Mouse (Mus musculus) inflammation-experienced regulatory T-cells (primary cell): ENCODE results near the gene Snap23. TPM values are rescaled to one million over a fixed set of nuclear protein-coding genes. Genes with fewer than 3 reads are reported as not detected.

Experiments
- polyA plus RNA-seq, 2 experiments: library from polyadenylated mRNA; unstranded; fragments of 100-300 nt; shearing (Covaris generic); gene quantifications; one replicate each; pipeline ENCODE4 v1.2.1; 2017

The Snap23 gene
- polyA plus RNA-seq = 10 to 100 TPM; 40.6 to 41.0 TPM

DNA sequence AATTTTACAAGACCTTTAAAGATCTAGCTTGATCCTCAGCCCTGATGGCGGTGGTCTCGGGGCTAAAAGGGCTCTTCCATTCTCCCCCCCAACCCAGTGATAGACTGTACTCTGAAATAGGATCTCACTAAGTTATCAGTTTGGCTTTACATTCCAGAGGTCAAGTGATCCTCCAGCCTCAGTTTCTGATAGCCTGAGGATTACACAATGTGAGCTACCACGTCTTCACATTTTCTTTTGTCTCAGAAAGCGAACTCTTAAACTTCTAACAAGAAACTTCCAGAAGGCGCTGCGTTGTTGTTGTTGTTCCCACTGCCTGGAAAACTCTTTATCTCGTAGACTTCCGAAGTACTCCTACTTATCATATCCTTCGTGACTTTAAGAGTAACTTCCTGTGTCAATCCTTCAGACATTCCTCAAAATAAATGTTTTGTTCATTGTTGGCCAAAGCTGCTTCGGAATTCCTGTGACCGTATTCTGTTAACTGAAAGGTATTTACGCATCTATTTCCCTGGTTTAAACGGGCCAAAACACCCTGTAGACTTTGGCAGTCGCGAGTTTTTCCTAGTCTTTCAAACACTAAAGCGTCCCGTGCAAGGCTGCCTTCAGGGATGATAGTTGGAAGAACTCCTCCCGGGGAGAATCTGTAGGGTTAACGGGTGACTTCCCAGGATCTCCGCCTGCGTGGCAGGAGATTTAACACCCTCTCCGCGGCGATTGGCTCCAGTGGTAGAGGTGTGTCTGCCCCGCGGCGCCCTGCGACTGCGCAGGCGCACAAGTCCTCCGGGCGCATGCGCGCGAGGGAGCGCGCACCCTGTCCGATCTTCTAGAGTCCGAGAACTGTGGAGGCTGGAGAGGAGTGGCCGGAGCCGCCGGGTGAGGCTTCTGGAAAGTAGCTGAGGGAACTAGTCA, at the start of gene Snap23:
Gene Snap23 (plus strand): TSS at position 786 of the 912 bp plus-strand sequence.

DNA sequence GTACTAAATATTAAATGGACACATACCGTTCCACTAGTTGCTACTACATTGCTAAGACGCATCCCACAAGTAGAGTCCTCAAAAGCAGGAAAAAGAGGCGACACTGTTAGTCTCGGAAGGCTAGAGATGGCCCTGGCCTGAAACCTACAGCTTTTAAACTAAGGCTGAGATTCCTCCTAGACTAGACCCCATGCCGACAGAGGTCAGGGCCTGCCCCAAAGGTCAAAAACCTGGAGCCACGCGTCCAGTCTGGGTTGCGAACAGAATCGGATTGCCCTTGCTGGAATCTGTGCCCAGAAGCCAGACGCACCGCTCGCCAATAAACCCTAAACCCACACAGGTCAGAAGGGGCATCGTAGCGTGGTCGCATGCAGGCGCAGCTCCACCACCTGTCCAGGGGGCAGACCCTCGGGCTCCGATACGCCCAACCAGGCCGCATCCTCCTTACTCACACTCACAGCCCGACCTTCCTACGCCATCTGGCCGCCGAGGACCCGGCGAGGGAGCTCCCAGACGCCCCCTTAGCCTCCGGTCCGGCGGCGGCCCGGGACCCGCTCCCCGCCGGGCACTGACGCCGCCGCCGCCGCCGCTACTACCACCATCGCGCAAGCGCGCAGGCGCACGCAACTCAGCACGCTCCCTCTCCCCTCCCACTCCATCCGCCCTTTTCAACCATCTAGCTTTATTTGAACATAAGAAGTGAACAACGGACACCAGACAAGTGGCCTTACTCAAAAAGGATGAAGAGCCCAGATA, 4.1 kb upstream of the Snap23 start, which contains the start of gene Zfp106:
Gene Zfp106 (minus strand): TSS at position 609 of the 756 bp plus-strand sequence.

DNA sequence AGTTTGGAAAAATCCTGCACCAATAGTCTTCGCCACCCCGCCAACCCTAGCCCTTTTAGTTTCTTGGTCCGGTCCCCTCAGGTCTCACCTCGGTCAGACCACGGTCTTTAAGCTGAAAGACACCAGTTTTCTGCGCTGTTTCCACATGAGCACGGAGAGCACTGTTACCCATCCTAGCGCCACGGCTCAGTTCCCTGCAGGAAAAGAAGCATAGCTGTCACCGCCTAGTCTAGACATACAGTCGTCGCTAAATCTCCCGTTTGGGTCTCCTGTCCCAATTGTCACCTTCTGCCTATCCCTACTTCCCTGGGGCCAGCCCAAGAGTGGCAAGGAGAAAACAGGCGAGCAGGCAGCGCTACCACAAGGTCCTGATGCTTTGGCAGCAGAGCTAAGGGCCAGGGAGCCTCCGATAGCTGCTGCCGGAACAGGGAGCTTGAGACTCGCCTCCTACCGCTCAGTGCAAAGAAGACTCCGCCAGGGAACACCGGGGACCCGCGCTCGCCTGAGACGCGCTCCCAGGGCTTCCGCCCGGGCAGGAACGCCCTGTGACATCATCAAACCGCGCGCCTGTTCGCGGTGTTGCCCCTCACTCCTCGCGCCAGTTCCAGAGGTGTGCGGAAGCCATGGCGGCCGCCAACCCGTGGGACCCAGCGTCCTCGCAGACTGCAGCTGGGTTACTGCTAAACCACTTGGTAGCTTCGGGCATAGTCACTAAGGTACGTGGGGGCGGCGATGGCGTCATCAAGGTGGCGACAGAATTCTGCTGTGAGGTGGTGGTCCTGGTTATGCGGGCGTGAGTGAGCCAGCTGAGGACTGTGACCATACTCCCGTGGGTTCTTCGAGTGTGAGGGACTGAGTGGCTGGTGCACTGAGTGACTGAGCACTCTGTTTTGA, 41.6 kb downstream of the Snap23 start, which contains the start of the genes Haus2 and Lrrc57:
Gene Haus2 (plus strand): TSS at position 554 of the 894 bp plus-strand sequence.
Gene Lrrc57 (minus strand): TSS at position 691 of the 894 bp plus-strand sequence.

DNA sequence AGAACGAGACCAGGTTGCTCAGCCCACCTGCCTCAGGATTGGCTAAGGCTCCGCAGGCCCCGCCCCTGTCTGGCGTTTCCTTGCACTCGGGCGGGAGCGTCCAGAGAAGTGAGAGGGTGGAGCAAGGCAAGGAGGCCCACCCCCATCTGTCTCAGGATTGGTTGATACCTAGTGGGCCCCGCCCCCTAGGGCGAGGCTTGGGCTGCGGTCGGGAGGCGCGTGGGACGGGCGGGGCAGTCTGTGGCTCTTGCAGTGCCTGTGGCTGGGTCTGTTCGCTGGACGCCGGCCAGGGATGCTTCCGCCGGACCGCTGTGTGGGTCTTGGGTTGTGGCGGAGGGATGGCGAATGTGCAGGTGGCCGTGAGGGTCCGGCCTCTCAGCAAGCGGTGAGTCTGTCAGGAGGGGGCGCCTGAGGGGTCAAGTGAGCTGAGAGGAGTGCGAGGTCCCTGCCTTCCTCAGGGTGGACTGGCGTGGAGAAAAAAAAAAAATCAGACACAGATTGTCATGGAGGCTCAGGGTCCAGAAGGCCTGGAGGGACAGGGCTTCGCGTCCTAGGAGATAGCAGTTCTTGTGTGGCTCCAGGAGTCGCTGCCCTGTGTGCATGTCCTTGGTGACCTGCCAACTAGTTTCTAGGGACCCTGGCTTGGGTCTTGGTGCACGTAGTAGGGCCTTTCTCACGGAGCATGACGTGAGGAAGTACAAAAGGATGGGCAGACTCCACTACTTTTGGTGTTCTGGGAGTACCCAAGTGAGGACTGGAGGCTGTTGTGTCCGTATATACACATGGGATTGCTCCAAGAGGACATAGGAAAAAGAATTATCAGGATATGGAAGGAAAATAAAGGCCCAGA, 61.6 kb downstream of the Snap23 start, which contains the start of gene Stard9:
Gene Stard9 (plus strand): TSS at position 236 of the 850 bp plus-strand sequence.

Other genes starting within 250 kb of the Snap23 start
- 10 to 100 TPM; 43.3 to 63.9 TPM for gene Vps39, start 214.5 kb upstream of the Snap23 start, polyA plus RNA-seq
- 10 to 100 TPM; 16.1 to 23.2 TPM for gene Ganc, start 163.8 kb upstream of the Snap23 start, polyA plus RNA-seq
- 10 to 100 TPM; 14.9 to 23.5 TPM for gene Tmem87a, start 163.6 kb upstream of the Snap23 start, polyA plus RNA-seq
- 10 to 100 TPM; 13.6 to 42.1 TPM for gene Capn3, start 111.7 kb upstream of the Snap23 start, polyA plus RNA-seq
- gene Zfp106, start 3.8 kb upstream of the Snap23 start, polyA plus RNA-seq = 10 to 100 TPM; 40.7 to 56.0 TPM
- gene Haus2, start 41.7 kb downstream of the Snap23 start, polyA plus RNA-seq = 10 to 100 TPM; 16.3 to 19.5 TPM
- 10 to 100 TPM; 23.6 to 32.5 TPM for gene Lrrc57, start 41.8 kb downstream of the Snap23 start, polyA plus RNA-seq
- 1 to 10 TPM in 1 of 2 experiments, under 1 TPM in 1; 0.71 to 2.1 TPM for gene Stard9, start 61.5 kb downstream of the Snap23 start, polyA plus RNA-seq